Mouse (Mus musculus) lung, postnatal 10 days (tissue): ENCODE measurements around the gene Ube2h.

ENCODE experiments used
- DNase-seq: peaks from one replicate; pipeline ENCODE4 v3.0.0; 2021

The Ube2h gene

GRCm38 (mm10) chr6:30299116-30299515 lies 5.2 kb downstream of the Ube2h start:
- DNase-seq: no peak

GRCm38 (mm10) chr6:30292579-30292978 lies 11.8 kb downstream of the Ube2h start:
- no peak for DNase-seq

- DNase-seq: peak; percentile 16
These were observed 16.4 kb downstream of the Ube2h start for GRCm38 (mm10) chr6:30287958-30288357.

GRCm38 (mm10) chr6:30286642-30287041 lies 17.7 kb downstream of the Ube2h start:
- no peak for DNase-seq

GRCm38 (mm10) chr6:30284177-30284576 lies 20.2 kb downstream of the Ube2h start:
- DNase-seq: no peak

GRCm38 (mm10) chr6:30282361-30282760 lies 22.0 kb downstream of the Ube2h start:
- no peak for DNase-seq

- DNase-seq: peak; percentile 28
These were observed 26.0 kb downstream of the Ube2h start for GRCm38 (mm10) chr6:30278374-30278773.

GRCm38 (mm10) chr6:30276882-30277281 lies 27.5 kb downstream of the Ube2h start:
- DNase-seq: no peak

GRCm38 (mm10) chr6:30276375-30276774 lies 28.0 kb downstream of the Ube2h start:
- DNase-seq: peak; percentile 29

- DNase-seq: no peak
These were observed 29.0 kb downstream of the Ube2h start for GRCm38 (mm10) chr6:30275159-30275847.

GRCm38 (mm10) chr6:30272911-30273310 lies 31.4 kb downstream of the Ube2h start:
- DNase-seq: no peak

- no peak for DNase-seq
These were observed 31.9 kb downstream of the Ube2h start for GRCm38 (mm10) chr6:30272338-30272905.

- no peak for DNase-seq
These were observed 34.5 kb downstream of the Ube2h start for GRCm38 (mm10) chr6:30269846-30270245.

- no peak for DNase-seq
These were observed 36.9 kb downstream of the Ube2h start for GRCm38 (mm10) chr6:30267486-30267885.

GRCm38 (mm10) chr6:30265402-30265801 lies 38.9 kb downstream of the Ube2h start:
- DNase-seq: no peak

GRCm38 (mm10) chr6:30263053-30263452 lies 41.3 kb downstream of the Ube2h start:
- peak; percentile 17 for DNase-seq

GRCm38 (mm10) chr6:30259271-30259670 lies 45.1 kb downstream of the Ube2h start:
- DNase-seq: no peak

- DNase-seq: no peak
These were observed 46.4 kb downstream of the Ube2h start for GRCm38 (mm10) chr6:30257962-30258361.

GRCm38 (mm10) chr6:30255846-30256245 lies 48.5 kb downstream of the Ube2h start:
- DNase-seq: no peak

- DNase-seq: no peak
These were observed 51.9 kb downstream of the Ube2h start for GRCm38 (mm10) chr6:30252271-30253010.

- no peak for DNase-seq
These were observed 55.6 kb downstream of the Ube2h start for GRCm38 (mm10) chr6:30248708-30249107.

GRCm38 (mm10) chr6:30245940-30246339 lies 58.4 kb downstream of the Ube2h start:
- no peak for DNase-seq

- no peak for DNase-seq
These were observed 58.9 kb downstream of the Ube2h start for GRCm38 (mm10) chr6:30245397-30245796.
